Mouse (Mus musculus) kidney, adult 11 months (tissue): ENCODE results near the gene Apobec3.
A peak's percentile ranks its signal among the peaks of the same experiment; 100 is the strongest.

Source experiments
- DNase-seq: peaks from one replicate; pipeline ENCODE4 v3.0.0; 2022

Gene Apobec3

DNA sequence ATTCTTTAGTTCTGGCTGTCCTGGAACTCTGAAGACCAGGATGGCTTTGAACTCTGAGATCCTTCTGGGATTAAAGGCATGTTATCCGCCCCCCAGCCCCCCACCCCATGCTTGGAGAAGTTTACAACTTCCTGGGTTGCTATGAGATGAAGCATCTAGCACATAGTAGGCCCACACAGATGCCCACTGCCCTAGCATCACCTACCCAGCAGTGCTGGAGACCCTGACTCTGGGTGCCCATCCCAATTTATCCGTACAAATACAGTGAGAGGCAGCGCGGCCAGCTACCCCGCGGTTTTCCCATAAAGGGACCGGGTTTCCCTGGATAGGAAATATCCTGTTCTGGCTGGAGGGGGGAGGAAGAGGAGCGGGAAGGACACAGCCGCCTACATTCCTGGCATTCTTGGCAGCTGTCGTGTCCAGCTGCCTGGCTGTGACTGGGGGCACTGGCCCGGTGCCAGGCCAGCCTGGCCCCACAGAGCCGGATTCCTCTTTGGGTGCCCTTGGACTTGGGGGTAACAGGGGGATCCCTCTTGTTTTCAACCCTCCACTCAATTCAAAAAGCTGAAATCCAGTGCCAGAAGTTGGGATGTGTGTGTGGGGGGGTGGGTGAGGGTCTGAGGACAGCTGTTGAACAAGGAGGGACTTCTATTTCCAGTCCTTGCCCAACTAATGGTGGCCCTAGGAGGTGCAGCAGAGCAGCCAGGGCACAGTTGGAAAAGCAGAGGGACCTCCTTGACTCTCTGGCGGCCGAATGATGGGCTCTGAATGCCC, 60.5 kb downstream of the Apobec3 start:
- peak; percentile 82 for DNase-seq

DNA sequence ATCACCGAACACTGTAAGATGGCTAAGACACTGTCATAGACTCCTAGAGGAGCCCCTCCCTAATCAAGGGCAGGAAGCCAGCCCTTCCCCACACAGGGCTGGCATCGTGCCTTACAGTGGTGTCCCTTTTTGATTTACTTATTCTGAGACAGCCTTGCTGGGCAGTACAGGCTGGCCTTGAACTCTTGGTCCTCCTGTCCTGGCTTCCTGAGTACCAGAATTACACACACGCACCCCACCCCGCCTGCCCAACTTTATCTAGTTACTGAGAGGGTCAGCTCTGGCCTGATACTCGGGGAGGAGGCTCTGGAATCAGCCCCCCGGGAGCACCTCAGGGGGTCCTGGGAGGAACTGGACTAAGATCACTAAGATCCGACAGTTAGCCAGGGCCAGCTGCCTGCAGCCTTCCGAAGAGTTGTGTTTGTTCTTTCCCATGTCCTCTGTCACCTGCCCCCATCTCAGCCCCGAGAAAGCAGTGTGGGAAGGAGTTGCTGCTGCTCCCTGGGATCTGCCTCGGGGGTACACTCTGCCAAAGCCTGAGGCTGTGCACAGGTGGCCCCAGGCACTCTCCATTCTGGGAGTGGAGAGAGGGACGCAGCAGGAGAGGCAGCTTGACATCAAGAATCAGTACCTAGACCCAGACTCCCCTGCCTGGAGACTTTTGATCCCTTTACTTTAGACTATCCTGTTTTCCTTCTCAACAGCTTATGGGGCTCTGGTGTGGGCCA, 61.2 kb downstream of the Apobec3 start:
- peak; percentile 83 for DNase-seq

DNA sequence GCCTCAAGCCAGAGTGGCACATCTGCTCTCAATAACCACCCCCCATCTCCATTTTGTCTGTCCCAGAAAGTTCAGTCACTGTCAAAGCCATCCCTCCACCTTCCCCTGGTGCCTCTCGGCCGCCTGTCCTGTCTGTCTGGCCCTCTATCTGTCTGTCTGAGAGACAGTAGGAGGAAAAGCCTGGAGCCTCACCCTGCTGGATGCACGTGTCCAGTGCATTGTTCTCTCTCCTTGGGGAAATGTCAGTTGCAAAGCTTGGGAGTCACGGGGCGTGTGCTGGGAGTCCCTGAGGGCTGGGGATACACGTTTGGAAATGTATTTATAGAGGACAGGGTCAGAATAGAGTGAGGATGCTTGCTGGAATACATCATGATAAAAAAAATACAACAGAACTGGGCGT, 62.0 kb downstream of the Apobec3 start:
- peak; percentile 56 for DNase-seq

DNA sequence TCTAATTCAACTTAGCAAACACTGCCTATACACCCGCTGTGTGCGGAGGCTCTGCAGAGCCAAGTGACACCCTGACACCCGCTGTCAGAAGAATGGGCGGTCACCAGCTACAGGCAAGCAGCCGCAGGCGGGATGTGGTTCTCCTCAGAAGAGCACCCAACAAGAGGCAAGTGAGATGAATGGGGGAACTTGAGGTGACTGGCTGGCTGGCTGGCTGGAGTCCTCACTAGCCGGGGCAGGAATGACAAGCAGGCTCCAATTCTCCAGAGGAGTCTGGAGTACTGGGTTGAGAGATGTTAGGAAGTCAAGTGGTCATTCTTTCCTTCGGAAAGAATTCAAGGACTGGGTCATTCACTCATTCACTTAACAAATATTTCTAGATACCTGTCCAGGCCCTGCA, 65.1 kb downstream of the Apobec3 start:
- DNase-seq, result no peak

DNA sequence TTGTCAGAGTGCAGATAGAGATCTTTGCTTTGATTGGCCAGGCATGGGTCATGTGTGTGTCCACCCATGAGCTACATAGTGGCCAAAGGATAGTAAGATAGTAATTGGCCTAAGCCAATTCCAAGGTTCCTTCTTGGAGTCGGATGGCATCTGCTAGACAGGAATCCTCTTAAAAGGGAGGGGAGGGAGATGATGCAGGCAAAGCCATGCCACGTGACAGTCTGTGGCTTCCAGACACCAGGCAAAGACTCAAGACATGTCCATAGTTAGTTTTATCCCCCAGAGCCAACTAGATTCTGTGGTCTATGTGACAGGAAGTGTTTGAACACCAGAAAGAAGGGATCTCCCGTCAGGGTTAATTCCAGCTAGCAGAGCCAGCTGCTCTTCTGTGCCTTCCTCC, 67.0 kb downstream of the Apobec3 start:
- no peak for DNase-seq

DNA sequence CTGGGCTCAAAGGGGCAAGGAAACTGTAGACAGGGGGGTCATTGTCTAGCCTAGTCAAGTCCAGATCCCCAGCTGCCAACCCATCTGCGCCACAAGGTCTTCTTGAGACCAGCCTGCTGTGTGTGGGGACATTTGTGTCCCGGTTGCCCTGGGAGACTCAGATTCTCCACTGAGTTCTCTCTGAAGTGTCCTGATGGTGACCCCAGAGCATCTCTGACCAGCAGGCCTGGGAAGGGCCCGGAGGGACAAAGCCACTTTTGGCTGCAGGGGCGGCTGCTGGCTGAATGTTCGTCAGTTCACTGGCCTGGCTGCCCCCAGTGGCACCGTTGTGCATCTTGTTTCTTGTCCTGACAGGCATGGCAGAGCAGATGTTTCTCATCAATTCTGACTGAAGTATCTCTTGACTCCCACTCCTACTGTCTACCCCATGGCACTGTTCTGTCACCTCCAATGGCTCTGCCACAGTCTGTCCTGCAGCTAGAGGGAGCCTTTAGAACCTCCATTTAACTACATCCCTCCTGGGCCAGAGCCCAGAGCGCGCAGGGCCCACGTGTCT, 70.0 kb downstream of the Apobec3 start:
- no peak for DNase-seq

DNA sequence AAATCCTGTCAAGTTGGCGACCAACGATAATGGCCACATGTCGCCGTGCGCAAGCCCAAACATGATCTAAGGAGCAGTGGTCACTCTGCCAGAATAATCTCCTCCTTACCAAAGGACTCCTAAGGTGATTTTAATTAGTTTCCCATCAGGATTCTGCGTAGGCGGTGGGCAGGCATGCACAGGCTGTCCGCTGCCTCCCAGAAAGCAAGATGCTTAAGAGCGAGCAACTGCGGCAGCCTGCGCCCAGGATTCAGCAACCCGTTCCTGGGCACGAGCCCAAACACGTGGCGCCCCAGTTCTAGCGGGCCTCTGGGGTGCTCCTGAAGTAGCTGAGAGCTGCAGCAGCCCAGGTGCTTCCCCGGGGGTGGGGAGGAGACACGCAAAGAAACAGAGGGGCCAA, 71.2 kb downstream of the Apobec3 start:
- no peak for DNase-seq

DNA sequence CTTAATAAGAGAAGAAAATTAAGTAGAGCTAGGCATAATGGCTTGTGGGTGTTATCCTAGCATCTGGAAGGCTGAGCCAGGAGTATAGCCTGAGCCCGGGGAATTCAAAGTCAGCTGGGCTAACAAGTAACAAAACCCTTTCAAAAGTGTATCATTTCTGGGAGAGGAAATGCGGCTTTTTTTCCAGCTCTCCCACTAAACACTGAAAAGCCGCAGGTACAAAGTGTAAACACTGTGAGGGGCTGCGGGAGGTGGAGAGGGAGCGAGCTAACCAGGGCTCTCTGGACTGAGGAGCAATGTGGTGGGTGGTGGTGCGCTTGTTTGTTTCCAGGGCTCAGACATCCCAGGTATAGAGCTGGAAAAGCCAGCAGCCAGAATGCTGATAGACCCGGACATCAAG, 72.9 kb downstream of the Apobec3 start:
- DNase-seq, result no peak
